Mouse (Mus musculus) thymus, adult 2 months (tissue): Measurements from ENCODE around the gene Cers3.

Experiments used
- CTCF ChIP-seq: fragments of 200-500 bp; IDR thresholded peaks from 2 replicates; pipeline ENCODE4 v1.5.1; 2012; ENCODE audit warnings: mild to moderate bottlenecking, control low read depth, low read length, moderate library complexity, borderline replicate concordance; ENCODE audit not compliant: control insufficient read depth, poor library complexity, insufficient read depth; ENCODE audit errors: extremely low read depth
- POLR2A ChIP-seq: fragments of 200-500 bp; IDR thresholded peaks from 2 replicates; pipeline ENCODE4 v1.6.1; 2012; ENCODE audit warnings: mild to moderate bottlenecking, low read length, control low read depth, moderate library complexity; ENCODE audit not compliant: control insufficient read depth, poor library complexity, insufficient read depth; ENCODE audit errors: extremely low read depth

GRCm38 (mm10) chr7:66800784-66801183 is 57.5 kb downstream of the Cers3 start:
- no peak for TF ChIP-seq POLR2A
- no peak for TF ChIP-seq CTCF
